Mouse (Mus musculus) hindbrain, embryonic 15.5 days (tissue): ENCODE measurements at regions not wholly inside any gene's neighbourhood (a gene's known extent, or its start where the extent isn't known, plus 50 kb on each side); places are given as distances from the start of the nearest gene placed in this dataset.

Experiments used
- ATAC-seq: fragments of 200-750 bp; cut with Nextera tagmentation; 2 replicates; pipeline ENCODE4 v1.8.0; 2017; ENCODE audit warnings: low read depth, moderate number of reproducible peaks, moderate TSS enrichment; ENCODE audit not compliant: low FRiP score
- H3K27ac ChIP-seq: fragments of 300-500 bp; sonication (generic); replicated peaks from 2 replicates; pipeline ENCODE4 v1.5.1; 2015; ENCODE audit warnings: mild to moderate bottlenecking, inconsistent platforms
- H3K27me3 ChIP-seq: fragments of 300-500 bp; sonication (generic); 2 replicates; pipeline ENCODE4 v1.6.1; 2015; ENCODE audit warnings: control low read depth, inconsistent platforms
- H3K36me3 ChIP-seq: fragments of 300-500 bp; sonication (generic); 2 replicates; pipeline ENCODE4 v1.6.1; 2015; ENCODE audit warnings: control low read depth, inconsistent platforms
- H3K4me1 ChIP-seq: fragments of 300-500 bp; sonication (generic); replicated peaks from 2 replicates; pipeline ENCODE4 v1.6.1; 2015; ENCODE audit warnings: control low read depth, inconsistent platforms
- H3K4me2 ChIP-seq: fragments of 300-500 bp; sonication (generic); 2 replicates; pipeline ENCODE4 v1.6.1; 2015; ENCODE audit warnings: moderate library complexity, mild to moderate bottlenecking, inconsistent platforms
- H3K4me3 ChIP-seq: fragments of 300-500 bp; sonication (generic); 2 replicates; pipeline ENCODE4 v1.5.1; 2015; ENCODE audit warnings: mild to moderate bottlenecking, inconsistent platforms
- H3K9ac ChIP-seq: fragments of 300-500 bp; sonication (generic); 2 replicates; pipeline ENCODE4 v1.6.1; 2015; ENCODE audit warnings: inconsistent platforms
- H3K9me3 ChIP-seq: fragments of 300-500 bp; sonication (generic); 2 replicates; pipeline ENCODE4 v1.6.1; 2016; ENCODE audit warnings: control low read depth, inconsistent platforms
- whole genome bisulfite sequencing: fragments of 180-500 bp; shearing (Covaris S2); methylation state at CpG from one replicate; pipeline ENCODE4 v1.1.7; 2015; 5-methylcytosine and 5-hydroxymethylcytosine counted together

DNA sequence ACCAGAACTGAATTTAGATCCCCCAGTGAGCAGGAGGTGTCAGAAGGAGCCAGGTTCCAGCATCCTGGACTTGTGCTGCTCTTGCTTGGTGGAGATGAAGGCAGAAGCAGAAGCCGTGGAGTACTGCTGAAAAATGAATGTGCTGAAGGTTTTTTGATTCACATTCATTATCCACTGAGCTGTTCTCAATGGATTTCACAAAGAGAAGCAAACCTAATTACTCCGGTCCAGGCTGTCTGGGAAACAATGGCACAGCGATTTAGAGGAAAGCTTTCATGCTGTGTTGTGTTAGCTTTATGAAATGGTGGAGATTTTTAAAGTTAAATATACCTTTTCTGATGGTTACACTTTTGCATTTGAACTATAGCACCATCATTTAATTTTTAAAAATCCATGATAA lies 535.3 kb upstream of the Adgrl3 start:
- Histone ChIP-seq H3K27me3 (no peaks in the 10 kb centered on the region), H3K9me3 (no peaks in the 10 kb centered on the region), H3K4me3 (no peak overlapping the region), H3K4me2 (no peak overlapping the region), H3K36me3 (no peaks in the 10 kb centered on the region), H3K4me1 (no peaks in the 10 kb centered on the region), H3K9ac (no peak overlapping the region), H3K27ac (no peak overlapping the region)
- WGBS, result 14% methylated on average over 3 of the region's 3 CpGs
- ATAC-seq, result no peak

DNA sequence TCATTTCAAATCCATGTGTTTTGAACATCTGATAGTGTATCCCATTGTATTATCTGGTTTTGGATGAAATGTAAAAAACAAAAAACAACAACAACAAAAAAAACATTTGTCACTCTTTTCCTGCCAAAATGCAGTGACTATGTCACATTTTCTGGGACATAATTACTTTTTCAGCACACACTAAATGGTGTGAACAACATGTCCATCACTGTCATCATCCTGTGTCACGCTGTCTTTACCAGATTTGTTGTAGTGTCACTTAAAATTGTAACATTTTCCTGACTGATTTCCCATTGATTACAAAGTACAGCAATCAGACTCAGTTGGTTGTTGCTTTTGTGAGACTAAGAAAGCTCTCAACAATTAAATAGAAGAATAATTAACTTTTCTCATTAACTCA lies 531.6 kb upstream of the Adgrl3 start:
- WGBS, result 76% methylated on average over 1 of the region's 1 CpGs
- Histone ChIP-seq H3K36me3 (no peaks in the 10 kb centered on the region), H3K9ac (no peak overlapping the region), H3K4me1 (no peaks in the 10 kb centered on the region), H3K4me2 (no peak overlapping the region), H3K27me3 (no peaks in the 10 kb centered on the region), H3K4me3 (no peak overlapping the region), H3K9me3 (no peaks in the 10 kb centered on the region), H3K27ac (no peak overlapping the region)
- no peak for ATAC-seq

DNA sequence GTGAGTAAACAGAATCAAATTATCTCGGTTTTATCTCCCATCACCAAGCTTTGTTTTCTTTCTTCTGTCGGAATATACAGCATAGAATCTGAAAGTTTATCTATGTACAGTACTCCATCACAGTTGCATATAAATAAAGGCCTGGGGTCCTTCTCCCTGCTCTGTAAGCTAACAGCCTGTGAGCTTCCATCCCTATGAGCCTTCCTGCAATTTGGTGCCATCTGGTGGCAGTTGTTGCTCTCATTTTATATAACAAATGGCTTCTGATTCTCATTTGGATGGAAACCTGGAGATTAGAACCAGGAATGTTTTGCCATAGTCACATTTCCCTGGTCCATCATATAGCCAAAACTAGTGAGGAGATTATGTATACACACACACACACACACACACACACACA lies 511.3 kb upstream of the Adgrl3 start:
- H3K27me3 ChIP-seq, result no peaks in the 10 kb centered on the region
- WGBS, result 30% methylated on average over 2 of the region's 2 CpGs
- ATAC-seq, result 0 out of 2 replicates have a peak, but pooled peaks have one; percentile 63

DNA sequence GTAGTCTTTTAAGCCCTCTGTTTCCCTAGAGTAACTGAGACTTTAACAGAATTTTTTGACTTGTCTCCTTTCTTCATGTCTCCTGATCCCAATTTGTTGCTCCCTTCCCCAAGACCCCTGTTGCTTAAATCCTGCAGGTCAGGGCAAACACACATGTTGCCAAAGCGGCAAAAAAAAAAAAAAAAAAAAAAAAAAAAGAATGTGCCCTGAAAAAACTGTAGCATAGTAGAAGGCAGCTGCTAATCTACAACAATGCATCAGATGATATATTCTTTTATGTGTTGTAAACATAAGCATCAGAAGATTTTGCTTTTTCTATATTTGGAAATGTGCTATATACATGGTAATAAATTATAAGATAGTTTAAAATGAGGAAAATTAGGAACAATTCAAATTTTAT lies 479.9 kb upstream of the Adgrl3 start:
- ATAC-seq, result no peak
- H3K4me2 ChIP-seq, result no peak overlapping the region
- 44% methylated on average over 1 of the region's 1 CpGs for WGBS
- no peaks in the 10 kb centered on the region for H3K4me1 ChIP-seq
- H3K27ac ChIP-seq, result no peak overlapping the region
- H3K4me3 ChIP-seq, result no peak overlapping the region
- no peaks in the 10 kb centered on the region for H3K36me3 ChIP-seq
- no peaks in the 10 kb centered on the region for H3K27me3 ChIP-seq
- no peak overlapping the region for H3K9ac ChIP-seq
- H3K9me3 ChIP-seq, result no peaks in the 10 kb centered on the region

More for the DNA sequence above, 511.3 kb upstream of the Adgrl3 start:
- no peak overlapping the region for H3K4me3 ChIP-seq
- no peak overlapping the region for H3K4me2 ChIP-seq
- no peaks in the 10 kb centered on the region for H3K36me3 ChIP-seq
- H3K4me1 ChIP-seq, result no peaks in the 10 kb centered on the region
- H3K9ac ChIP-seq, result no peak overlapping the region
- H3K27ac ChIP-seq, result no peak overlapping the region
- no peaks in the 10 kb centered on the region for H3K9me3 ChIP-seq

DNA sequence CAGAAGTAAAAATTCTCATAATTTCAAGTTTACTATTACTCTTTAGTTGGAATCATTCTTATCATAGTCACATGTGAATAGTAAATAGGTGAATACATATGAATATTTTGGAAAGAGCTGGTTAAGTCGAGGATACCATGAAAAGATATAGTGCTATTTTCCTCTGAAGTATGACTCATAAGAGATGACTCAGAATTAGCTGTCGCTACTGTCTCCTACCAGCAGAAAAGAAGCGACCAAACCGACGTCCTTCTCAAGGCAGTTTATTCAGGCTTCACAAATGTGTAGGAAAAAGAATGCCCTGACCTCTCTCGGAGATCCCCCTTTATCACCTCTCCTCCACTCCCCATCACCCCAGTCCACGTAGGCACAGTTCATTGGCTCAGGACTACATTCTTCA lies 468.3 kb upstream of the Adgrl3 start:
- WGBS, result 84% methylated on average over 7 of the region's 7 CpGs
- Histone ChIP-seq H3K4me2 (no peak overlapping the region), H3K4me1 (no peaks in the 10 kb centered on the region), H3K4me3 (no peak overlapping the region), H3K27ac (no peak overlapping the region), H3K27me3 (no peaks in the 10 kb centered on the region), H3K9ac (no peak overlapping the region), H3K36me3 (no peaks in the 10 kb centered on the region), H3K9me3 (no peaks in the 10 kb centered on the region)
- ATAC-seq, result no peak

DNA sequence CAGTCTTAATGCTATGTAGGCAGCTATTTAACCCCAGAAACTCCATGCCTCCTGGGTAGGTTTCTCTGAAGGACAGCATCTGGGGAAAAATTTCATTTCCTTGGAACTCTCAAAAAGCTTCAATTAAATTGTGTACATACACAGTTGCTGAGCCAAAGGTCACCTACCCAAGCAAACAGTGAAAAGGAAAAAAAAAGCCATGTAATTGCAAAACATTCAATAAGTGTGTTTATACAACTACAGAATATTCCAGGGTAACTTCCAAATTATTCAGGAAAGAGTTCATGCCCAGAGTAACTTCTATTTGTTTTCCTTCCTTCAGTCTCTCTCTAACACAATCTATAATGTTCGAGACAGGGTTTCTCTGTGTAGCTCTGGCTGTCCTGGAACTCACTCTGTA lies 441.2 kb upstream of the Adgrl3 start:
- 83% methylated on average over 1 of the region's 1 CpGs for WGBS
- no peak overlapping the region for H3K4me2 ChIP-seq
- H3K27me3 ChIP-seq, result no peaks in the 10 kb centered on the region
- no peak for ATAC-seq
- H3K9ac ChIP-seq, result no peak overlapping the region
- no peak overlapping the region for H3K27ac ChIP-seq
- H3K36me3 ChIP-seq, result no peaks in the 10 kb centered on the region
- no peaks in the 10 kb centered on the region for H3K9me3 ChIP-seq
- no peaks in the 10 kb centered on the region for H3K4me1 ChIP-seq
- H3K4me3 ChIP-seq, result no peak overlapping the region

DNA sequence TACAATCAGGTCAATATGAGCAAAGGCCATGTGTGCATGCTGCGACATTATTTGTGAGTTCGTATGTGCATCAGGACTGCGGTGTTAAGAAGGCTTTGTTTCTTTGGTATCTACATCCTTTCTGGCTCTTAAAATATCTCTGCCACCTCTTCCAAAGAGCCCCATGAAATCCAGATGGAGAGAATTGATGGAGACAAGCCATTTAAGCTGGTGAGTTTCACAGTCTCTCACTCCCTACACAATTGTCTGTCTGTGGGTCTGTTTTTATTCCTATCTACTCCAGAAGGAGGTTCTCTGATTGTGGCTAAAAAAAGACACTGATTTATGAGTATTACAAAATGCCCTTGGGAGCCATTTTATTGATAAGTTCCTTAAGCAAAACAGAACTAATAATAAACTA lies 408.4 kb upstream of the Adgrl3 start:
- WGBS, result 98% methylated on average over 3 of the region's 3 CpGs
- no peak overlapping the region for H3K9ac ChIP-seq
- no peaks in the 10 kb centered on the region for H3K36me3 ChIP-seq

DNA sequence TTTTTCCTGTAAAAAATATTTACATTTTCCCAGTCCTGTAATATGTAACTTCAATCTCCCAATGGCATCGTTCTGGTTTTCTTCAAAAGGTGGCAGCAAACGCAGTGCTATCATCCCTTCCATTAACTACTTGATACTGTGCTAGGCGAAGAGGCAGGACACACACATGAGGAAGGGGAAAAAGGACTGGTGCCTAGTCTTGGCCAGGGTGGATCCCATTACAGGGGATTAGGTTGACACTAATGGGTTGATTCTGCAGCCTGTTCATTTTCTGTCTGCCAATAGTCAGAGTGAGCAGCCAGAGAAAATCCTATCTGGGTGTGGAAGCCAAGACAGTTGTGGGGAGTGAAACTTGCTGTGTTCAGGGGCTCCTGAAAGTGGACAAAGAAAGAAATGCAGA lies 392.7 kb upstream of the Adgrl3 start:
- no peak overlapping the region for H3K27ac ChIP-seq
- no peak overlapping the region for H3K9ac ChIP-seq
- H3K4me1 ChIP-seq, result no peaks in the 10 kb centered on the region
- 74% methylated on average over 3 of the region's 3 CpGs for WGBS
- H3K36me3 ChIP-seq, result no peaks in the 10 kb centered on the region
- no peaks in the 10 kb centered on the region for H3K9me3 ChIP-seq
- ATAC-seq, result no peak
- H3K4me3 ChIP-seq, result no peak overlapping the region
- H3K27me3 ChIP-seq, result no peaks in the 10 kb centered on the region
- H3K4me2 ChIP-seq, result no peak overlapping the region

More for the DNA sequence above, 408.4 kb upstream of the Adgrl3 start:
- Histone ChIP-seq H3K4me2 (no peak overlapping the region), H3K9me3 (no peaks in the 10 kb centered on the region), H3K4me3 (no peak overlapping the region), H3K4me1 (no peaks in the 10 kb centered on the region), H3K27me3 (no peaks in the 10 kb centered on the region), H3K27ac (no peak overlapping the region)
- no peak for ATAC-seq

DNA sequence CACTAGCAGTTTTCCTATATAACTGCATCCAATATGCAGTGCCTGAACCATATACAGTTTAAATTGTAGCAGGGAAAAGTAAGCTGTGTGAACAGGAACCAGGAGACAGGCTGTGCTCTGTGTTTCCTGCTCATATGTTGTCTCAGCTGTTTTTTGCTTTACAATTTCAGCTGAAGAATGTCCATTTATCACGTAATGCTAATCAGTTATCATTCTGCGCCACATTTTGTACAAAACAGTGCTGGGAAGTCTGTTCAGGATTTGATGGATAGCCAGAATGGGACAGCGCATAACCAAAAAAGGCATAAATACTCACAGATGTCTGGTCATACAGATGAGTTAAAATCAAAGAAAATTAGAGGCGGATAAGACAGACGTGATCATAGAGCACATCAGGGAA lies 360.9 kb upstream of the Adgrl3 start:
- no peaks in the 10 kb centered on the region for H3K4me1 ChIP-seq
- H3K9me3 ChIP-seq, result no peaks in the 10 kb centered on the region
- no peak overlapping the region for H3K9ac ChIP-seq
- no peaks in the 10 kb centered on the region for H3K27me3 ChIP-seq
- no peak overlapping the region for H3K4me3 ChIP-seq
- H3K36me3 ChIP-seq, result no peaks in the 10 kb centered on the region
- H3K4me2 ChIP-seq, result no peak overlapping the region
- no peak overlapping the region for H3K27ac ChIP-seq
- 58% methylated on average over 5 of the region's 5 CpGs for WGBS
- no peak for ATAC-seq

DNA sequence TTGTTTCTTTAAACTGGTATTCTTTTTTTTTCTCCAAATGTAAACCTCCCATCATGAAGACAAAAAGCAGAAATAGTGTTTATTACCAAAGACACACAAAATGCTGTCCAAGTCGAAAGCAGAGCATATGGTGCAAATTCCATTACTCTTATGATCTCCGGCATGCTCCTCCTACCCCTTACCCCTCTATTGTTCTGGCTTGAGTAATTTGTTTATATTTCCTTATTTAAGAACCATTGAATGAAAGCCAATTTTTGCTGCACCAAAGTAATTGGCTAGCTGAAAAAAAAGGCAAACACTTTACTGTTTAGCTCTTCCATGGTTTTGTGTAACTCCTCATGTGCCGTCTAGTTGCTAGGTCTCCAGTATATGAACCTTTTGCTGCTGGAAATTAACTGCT lies 360.4 kb upstream of the Adgrl3 start:
- H3K4me2 ChIP-seq, result no peak overlapping the region
- H3K36me3 ChIP-seq, result no peaks in the 10 kb centered on the region
- no peak overlapping the region for H3K27ac ChIP-seq
- 44% methylated on average over 3 of the region's 3 CpGs for WGBS
- no peaks in the 10 kb centered on the region for H3K4me1 ChIP-seq
- H3K9ac ChIP-seq, result no peak overlapping the region
- ATAC-seq, result no peak
- H3K4me3 ChIP-seq, result no peak overlapping the region
- no peaks in the 10 kb centered on the region for H3K9me3 ChIP-seq
- no peaks in the 10 kb centered on the region for H3K27me3 ChIP-seq

DNA sequence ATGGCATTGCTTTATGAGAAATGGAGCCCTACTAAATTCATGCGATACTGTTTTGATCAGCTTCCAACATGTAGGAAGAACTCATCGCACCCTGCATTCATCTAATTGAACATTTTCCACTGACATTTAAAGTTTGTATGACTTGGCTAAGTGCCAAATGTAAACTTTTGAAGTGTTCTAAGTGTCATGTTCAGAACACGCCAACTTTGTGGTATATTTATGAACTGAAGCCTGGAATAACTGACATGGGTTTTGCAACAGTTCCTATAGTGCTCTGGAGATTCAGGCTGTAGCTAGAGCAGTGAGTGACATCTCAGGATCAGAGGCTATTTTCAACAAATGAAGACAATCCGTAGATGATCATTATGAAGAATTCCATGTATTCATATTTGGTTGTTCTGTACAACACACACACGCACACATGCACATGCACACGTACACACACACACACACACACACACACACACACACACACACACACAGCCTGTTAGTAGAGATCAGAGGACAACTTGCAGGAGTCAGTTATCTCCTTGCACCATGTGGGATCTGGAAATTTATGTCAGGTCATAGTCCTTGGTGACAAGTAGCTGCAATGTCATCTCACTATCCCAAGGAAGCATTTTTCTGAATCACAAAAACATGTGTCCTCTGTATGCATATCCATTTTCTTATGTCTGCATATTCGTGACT lies 349.5 kb upstream of the Adgrl3 start:
- Histone ChIP-seq H3K9ac (no peak overlapping the region), H3K4me3 (no peak overlapping the region), H3K36me3 (no peaks in the 10 kb centered on the region), H3K27ac (no peak overlapping the region), H3K4me2 (no peak overlapping the region), H3K9me3 (no peaks in the 10 kb centered on the region), H3K27me3 (no peaks in the 10 kb centered on the region), H3K4me1 (no peaks in the 10 kb centered on the region)
- 87% methylated on average over 7 of the region's 7 CpGs for whole genome bisulfite sequencing
- ATAC-seq, result no peak

DNA sequence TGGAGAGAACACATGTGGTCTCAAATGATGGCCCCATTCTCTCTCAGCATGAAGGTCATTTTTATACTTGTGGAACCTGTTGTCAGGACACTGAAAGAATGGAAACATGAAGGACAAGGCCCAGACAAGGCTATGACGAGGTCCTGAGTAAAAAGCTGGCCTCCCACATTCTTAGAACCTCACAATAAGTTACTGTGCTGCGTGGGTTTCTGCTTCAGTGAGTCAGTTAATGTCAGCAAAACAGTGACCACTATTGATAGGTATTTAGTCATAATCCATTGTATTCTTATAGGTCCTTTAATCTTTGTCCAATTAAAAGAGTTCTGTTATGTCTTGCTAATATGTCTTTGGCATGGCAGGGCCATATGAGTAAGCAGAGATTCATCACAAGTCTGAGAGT lies 336.5 kb upstream of the Adgrl3 start:
- WGBS, result 48% methylated on average over 2 of the region's 2 CpGs
- Histone ChIP-seq H3K27me3 (no peaks in the 10 kb centered on the region), H3K27ac (no peak overlapping the region), H3K36me3 (no peaks in the 10 kb centered on the region), H3K4me2 (no peak overlapping the region), H3K4me1 (no peaks in the 10 kb centered on the region), H3K9ac (no peak overlapping the region), H3K9me3 (no peaks in the 10 kb centered on the region), H3K4me3 (no peak overlapping the region)
- no peak for ATAC-seq

DNA sequence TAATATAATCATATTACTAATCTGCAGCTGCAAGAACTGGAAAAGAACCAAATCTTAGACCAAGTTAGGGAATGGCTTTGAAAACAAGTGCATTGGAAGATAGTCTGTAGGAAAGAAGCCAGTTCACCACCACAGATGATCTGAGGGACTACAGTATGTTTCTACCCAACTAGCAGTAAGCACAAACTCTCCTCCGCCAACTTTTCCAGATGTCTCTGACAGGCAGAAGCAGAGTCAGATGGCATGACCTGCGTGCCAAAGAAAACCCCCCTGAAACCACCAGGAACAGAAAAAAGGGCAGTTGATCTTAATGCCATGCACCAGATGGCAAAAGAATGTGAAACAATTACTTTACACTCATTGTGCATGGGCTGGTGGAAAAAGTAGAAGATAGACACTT lies 319.1 kb upstream of the Adgrl3 start:
- no peak for ATAC-seq
- H3K4me1 ChIP-seq, result no peaks in the 10 kb centered on the region
- WGBS, result 84% methylated on average over 2 of the region's 2 CpGs
- no peaks in the 10 kb centered on the region for H3K27me3 ChIP-seq
- H3K9ac ChIP-seq, result no peak overlapping the region
- no peak overlapping the region for H3K4me3 ChIP-seq
- no peak overlapping the region for H3K27ac ChIP-seq
- H3K36me3 ChIP-seq, result no peaks in the 10 kb centered on the region
- no peak overlapping the region for H3K4me2 ChIP-seq
- H3K9me3 ChIP-seq, result no peaks in the 10 kb centered on the region
